Mouse (Mus musculus) midbrain, embryonic 16.5 days (tissue): ENCODE data around the gene Gsdma. TPM values are rescaled to one million over a fixed set of nuclear protein-coding genes. Genes with fewer than 3 reads are reported as not detected.

Experiments
- polyA plus RNA-seq: library from polyadenylated mRNA; unstranded; fragments of >200 nt; fragmentation: Nextera tagmentation; extraction: Ambion mirVana; gene quantifications from 2 replicates; pipeline ENCODE4 v1.2.1, GENCODE M21; 2015

Gsdma gene
- polyA plus RNA-seq, 1 experiment from 2014 or later = not detected

Other genes with a start within 250 kb of the Gsdma start
- gene Mien1, start 225.4 kb upstream of the Gsdma start, polyA plus RNA-seq = 252 TPM in 2 replicates
- 0.42 and 0.82 TPM in 2 replicates for gene Grb7, start 218.0 kb upstream of the Gsdma start, polyA plus RNA-seq
- not detected in 2 replicates for gene Ikzf3, start 118.3 kb upstream of the Gsdma start, polyA plus RNA-seq
- 0.15 TPM in 1 of 2 replicates, not detected in the other for gene Zpbp2, start 113.3 kb upstream of the Gsdma start, polyA plus RNA-seq
- 119 and 121 TPM in 2 replicates for gene Ormdl3, start 77.0 kb upstream of the Gsdma start, polyA plus RNA-seq
- not detected in 2 replicates for gene Lrrc3c, start 66.1 kb upstream of the Gsdma start, polyA plus RNA-seq
- gene Gm12355, start 38.7 kb upstream of the Gsdma start, polyA plus RNA-seq = 0.18 and 0.65 TPM in 2 replicates
- gene Gsdma3, start 38.0 kb upstream of the Gsdma start, polyA plus RNA-seq = not detected in 2 replicates
- not detected in 2 replicates for gene Gsdma2, start 17.6 kb upstream of the Gsdma start, polyA plus RNA-seq
- 175 and 182 TPM in 2 replicates for gene Psmd3, start 18.2 kb downstream of the Gsdma start, polyA plus RNA-seq
- gene Csf3, start 36.9 kb downstream of the Gsdma start, polyA plus RNA-seq = not detected in 2 replicates
- 75.1 and 77.5 TPM in 2 replicates for gene Med24, start 65.1 kb downstream of the Gsdma start, polyA plus RNA-seq
- gene Thra, start 76.3 kb downstream of the Gsdma start, polyA plus RNA-seq = 139 and 149 TPM in 2 replicates
- gene Nr1d1, start 111.0 kb downstream of the Gsdma start, polyA plus RNA-seq = 3.5 and 5.2 TPM in 2 replicates
- 29.2 and 33.2 TPM in 2 replicates for gene Msl1, start 131.2 kb downstream of the Gsdma start, polyA plus RNA-seq
- gene Casc3, start 140.6 kb downstream of the Gsdma start, polyA plus RNA-seq = 47.0 and 51.7 TPM in 2 replicates
- gene Rapgefl1, start 172.4 kb downstream of the Gsdma start, polyA plus RNA-seq = 9.6 and 10.6 TPM in 2 replicates
- 4.5 and 4.7 TPM in 2 replicates for gene Wipf2, start 199.3 kb downstream of the Gsdma start, polyA plus RNA-seq
- gene Cdc6, start 243.4 kb downstream of the Gsdma start, polyA plus RNA-seq = 2.4 TPM in 2 replicates